Mouse (Mus musculus): ENCODE measurements at regions not wholly inside any gene's neighbourhood (a gene's known extent, or its start where the extent isn't known, plus 50 kb on each side); places are given as distances from the start of the nearest gene placed in this dataset.
"Not testable (repeated sequence)": the region's sequence is repeated elsewhere in the genome, so short reads cannot be mapped to it uniquely, and the experiment has no call there.

DNA sequence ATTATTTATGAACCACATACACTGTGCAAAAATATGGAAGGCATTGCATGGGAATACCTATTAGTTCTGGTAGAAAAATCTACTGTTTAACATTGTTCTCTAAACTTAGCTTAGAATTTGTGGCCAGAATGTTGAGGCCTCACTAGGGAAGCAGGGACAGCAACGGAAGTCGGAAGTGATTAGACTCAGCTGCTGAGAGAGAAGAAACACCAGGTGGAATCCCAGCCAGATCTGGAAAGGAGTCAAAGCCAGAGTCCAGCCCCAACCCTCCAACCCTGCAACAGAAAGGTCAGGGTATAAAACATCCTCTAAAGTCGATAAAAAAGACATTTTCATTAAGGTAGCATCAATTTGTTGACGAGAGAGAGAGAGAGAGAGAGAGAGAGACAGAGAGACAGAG, 258.9 kb downstream of the Pou4f1 start:
- no peak for ATAC-seq (ENCODE audit: poor library complexity, severe bottlenecking)

DNA sequence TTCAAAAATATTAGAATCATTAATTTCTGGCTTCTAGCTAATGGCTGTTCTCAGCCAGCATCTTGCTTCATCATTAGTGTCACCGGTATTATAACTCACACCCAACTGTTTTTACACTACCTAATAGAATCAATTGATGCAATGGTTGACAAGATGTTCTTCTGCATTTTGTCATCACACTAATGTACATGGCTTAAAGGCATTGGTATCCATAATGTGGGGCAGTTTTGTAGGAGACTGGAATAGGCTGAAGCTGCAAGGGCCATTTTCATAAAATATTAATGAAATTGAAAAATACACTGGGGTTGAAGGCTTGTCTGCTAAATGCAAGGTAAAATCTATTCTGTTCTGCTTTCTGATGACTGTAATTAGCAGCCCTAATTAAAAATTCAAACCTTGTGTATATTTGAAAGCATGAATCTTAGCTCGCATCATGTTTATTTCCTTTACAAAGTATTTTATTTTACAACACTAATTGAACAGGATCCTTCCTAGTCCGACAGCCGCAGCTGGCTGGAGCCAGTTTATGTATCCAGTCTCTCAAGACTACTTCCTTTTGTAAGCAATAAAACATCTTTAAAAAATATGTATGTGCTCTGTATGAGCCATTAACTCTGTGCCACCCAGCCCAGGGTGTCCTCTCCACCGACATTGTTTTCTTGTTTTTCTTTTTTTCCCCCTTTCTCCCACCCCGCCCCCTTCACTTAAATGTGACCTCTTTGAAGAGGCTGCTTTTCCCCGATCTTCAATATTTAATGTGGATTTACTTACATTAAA, 259.6 kb downstream of the Pou4f1 start:
- no peak for ATAC-seq (ENCODE audit: poor library complexity, severe bottlenecking)

DNA sequence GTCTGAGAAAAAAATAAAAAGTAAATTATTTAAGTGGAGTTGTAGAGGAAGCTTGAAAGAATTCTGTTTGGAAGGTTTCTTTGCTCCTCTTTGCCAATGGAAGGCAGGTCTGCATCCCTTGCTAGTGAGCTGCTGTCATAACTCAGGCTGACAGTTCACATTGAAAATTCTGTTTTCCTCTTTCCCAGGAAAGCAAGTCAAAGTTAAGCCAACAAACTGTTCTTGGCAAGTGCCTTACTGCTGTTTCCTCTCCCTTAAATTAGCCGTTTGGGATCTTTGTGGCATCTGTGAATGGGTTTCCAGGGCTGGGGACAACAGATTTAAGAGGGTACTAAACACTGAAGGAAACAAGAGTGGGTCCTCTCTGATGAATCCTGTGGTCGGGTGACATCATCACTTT, 261.2 kb downstream of the Pou4f1 start:
- no peak for ATAC-seq (ENCODE audit: poor library complexity, severe bottlenecking)

DNA sequence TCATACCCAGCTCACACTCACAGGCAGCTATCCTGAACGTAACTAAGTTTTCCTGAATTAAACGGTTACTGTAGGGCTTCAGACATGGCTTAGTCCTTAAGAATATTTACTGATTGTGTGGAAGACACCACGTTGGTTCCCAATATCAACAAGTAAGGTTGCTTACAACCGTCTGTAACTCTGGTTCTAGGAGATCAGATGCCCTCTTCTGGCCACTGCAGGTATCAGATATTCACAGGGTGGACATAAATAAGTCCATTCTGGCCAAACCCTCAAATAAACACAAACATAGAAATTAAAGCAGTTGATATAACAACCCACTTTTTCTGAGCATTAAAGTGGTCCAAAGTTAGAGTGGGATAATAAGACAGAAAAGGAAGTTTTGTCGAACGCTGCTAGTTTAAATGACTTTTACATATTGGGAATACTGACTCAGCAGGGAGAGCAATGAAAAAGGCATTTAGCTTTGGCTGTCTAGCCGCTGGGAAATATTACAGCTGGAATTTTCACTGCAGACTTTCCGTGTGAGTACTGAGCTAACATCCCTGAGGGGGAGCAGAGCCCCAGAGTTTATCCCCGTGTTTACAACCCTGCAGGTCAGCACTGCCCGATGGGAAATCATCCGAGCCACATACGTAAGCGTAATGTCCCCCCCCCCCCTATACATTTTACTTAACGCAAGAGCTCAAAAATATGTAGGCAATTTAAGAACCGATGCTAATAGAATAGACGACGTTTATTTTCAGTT, 264.4 kb downstream of the Pou4f1 start:
- ATAC-seq (ENCODE audit: poor library complexity, severe bottlenecking): 0 out of 2 replicates have a peak, but pooled peaks have one; percentile 45

DNA sequence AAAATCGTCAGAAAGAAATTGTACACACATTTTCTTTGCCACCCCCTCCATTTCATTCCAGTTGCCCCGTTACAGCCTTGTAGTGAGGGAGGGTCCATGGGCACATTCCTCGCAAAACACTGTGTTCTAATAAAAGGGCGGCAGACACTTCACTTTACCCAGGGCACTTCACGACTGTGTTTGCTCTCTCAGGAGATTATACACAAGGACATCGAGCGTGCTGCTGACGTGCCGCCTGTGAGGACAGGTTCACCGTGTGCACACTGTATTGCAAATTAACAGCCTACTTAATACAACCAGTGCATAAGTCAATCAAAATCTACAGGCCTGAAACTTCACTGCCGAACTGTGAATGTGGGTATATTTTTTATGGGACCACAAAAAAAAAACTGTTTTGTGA, 274.6 kb downstream of the Pou4f1 start:
- no peak for ATAC-seq (ENCODE audit: poor library complexity, severe bottlenecking)

DNA sequence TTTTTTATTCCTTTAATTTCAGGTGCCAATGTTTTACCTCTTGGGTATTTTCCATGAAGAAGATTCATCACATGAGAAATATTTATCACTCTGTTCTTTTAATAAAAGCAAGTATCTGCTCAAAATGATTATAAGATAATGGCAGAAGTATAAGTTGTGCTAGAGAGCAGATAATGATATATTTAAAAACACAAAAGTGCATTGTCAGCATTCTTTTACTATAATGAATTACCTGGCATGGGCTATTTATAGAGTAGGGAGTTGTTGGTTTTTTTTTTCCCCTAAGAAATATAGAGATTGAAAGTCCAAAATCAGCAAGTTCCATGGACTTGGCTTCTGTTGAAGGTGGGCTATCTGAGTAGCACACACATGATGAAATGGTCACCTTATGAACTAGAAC, 292.7 kb downstream of the Pou4f1 start:
- ATAC-seq (ENCODE audit: poor library complexity, severe bottlenecking): no peak

DNA sequence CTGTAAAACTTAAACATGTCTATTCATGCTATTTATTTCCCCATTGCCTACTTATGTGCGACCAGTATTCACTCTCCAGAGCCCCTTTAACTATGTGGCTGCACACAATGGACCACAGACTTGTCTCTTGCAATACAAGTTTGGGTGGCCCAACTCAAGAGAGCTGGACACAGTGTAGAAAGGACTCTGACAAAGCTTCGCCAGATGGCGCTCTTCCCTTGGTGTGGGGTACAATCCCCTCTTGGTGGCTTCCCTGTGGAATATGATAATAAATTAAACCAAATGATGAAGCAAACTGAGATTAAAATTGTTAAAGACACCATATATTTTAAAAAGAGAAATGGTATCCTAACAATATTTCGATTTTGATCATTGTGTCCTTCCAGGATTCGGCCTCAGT, 302.6 kb upstream of the Ednrb start:
- no peak for ATAC-seq (ENCODE audit: poor library complexity, severe bottlenecking)

DNA sequence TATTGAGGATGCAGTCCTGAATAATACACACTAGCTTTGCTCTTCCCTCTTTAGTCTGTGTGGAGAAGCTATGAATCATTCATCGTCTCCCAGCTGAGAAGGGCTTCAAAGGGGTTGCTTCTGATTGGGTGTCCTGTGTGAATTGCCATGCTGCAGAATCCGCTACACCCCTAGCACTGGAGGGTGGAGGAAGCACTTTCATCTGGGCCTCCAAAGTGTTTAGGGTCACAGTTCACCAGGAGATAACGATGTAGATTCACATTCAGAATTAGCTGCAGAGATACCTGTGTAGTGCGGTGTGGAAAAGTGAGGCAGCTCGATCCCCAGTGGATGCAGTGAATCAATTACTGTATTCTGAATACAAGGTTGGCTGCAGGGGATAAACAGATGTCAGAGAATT, 301.2 kb upstream of the Ednrb start:
- no peak for ATAC-seq (ENCODE audit: poor library complexity, severe bottlenecking)

DNA sequence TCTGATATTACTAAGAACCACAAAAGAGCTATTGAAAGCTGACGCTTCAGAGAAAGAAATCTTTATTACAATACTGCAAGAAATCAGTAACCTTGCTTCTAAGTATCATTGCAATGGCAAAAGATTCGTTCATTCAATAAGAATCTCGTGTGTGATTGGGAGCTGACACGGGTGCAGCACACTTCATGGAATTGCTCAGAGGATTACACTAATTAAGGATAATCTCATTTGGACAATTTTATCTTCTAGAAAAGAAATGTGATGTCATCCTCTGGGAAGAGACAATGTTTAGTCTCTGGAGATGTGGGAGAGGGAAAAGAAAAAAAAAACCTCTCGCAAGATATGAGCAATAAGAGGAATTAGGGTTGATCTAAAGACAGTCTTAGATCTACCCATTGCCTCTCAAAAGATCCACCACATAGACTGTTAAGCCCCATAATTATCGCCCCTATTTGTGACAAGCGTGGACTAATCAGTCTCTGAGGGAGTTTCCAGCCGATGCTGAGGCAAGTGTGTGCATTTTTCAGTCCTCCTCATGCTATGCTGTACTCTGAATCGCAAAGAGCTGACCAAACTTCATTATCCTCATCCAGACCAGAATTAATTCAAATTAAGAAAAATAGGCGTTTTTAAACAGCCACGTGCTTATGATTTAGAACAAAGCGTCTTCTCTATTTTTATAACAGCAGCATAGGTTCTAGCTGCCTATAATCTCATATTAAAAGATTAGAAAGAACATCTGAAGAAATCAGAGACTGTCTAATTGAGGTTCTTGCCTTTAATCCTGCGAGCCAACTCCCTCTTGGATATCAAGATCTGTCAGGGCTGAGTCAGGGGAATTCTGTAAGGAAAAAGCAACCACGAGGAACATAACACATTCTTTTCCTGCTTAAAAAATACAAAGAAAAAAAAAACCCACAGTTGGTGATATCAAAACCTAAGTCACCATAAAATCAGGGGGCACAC, 271.1 kb upstream of the Ednrb start:
- ATAC-seq (ENCODE audit: poor library complexity, severe bottlenecking): no peak

DNA sequence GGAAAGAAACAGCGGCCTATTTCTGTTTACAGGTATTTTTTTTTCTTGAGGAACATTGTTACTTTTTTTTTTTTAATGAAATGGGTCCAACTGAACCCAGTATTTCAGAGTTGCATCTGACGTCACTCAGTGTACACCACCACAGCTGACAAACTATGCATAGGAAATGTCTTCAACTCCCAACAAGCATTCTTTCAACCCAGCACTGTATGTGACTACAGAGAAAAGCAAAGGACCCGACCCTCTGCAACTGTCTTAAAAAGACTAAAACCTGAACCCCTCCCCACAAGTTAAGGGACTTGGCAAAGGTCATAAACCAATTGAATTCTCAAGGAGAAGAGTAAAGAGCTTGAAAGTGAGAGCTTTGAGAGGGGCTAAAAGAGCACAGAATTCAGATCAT, 270.0 kb upstream of the Ednrb start:
- ATAC-seq (ENCODE audit: poor library complexity, severe bottlenecking): no peak

DNA sequence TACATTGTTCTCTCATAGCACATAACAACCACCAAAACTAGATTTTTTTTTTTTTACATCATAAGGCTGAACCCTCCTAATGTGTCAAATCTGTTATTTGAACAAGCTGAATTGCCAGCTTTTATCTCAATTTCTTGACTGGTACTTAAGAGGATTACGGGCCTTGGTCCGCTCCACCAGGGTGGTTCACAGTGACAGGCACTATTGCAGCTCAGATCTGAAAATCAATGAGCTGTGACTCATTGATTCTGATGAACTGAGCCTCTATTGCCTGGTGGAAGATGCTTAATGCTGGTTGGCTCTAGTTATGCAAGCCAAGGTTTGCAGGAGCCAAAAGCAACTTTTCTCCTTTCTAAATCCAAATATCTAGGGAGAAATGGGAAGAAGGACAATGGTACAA, 269.2 kb upstream of the Ednrb start:
- ATAC-seq (ENCODE audit: poor library complexity, severe bottlenecking): no peak

DNA sequence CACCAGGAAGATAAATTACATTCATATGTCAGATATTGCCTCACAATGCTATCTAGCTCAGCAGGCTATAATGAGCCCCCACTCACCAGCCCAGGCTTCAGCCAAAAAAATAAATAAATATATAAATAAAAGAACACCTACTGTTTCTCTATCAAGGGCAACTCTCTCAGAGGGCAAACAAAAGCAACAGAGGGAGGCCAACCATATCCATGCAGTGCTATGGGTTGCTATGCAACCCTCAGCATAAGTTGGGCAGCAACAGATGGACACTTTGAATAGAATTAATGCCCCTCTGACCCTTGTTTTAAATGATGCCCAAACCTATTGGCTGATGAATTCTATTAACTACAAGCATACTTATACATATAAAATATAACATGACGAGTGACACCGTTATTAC, 242.2 kb upstream of the Ednrb start:
- ATAC-seq (ENCODE audit: poor library complexity, severe bottlenecking): no peak

DNA sequence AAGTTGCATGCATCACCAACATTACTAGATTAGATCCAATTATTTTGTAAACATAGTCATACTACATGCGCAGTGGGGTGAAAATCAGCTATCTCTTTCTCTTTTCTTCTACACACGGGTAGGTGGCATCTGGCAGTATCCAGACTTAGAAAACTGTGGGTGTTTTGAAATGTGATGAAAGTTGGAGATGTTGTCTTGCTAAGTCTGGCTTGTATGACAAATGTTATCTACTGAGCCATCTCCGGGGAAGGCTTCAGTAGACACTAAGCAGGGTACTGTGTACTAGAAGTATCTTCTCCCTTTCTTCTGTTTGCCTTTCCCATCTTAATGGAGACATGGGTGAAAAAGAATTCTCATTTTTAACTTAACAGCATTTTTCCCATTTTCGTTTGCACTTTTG, 220.0 kb upstream of the Ednrb start:
- not testable (repeated sequence) for ATAC-seq (ENCODE audit: poor library complexity, severe bottlenecking)

DNA sequence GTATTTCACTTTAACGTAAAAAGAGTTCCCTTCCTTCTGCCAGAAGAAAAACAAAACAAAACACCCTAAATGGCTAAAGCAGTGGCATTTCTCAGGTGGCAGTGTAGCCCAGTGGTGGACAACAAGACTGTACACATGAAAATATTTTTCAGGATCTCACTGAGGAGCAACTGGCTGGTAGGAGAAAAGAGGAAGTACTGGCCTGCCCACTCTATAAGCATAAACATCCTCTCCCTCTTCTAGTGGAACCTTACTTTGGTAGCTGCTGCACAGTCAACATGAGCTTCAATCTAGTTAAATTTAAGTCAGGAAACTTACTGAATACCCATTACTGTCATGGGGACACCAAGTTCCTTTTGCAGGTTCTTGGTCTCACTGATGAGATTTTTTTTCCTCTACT, 209.5 kb upstream of the Ednrb start:
- 0 out of 2 replicates have a peak, but pooled peaks have one; percentile 40 for ATAC-seq (ENCODE audit: poor library complexity, severe bottlenecking)

DNA sequence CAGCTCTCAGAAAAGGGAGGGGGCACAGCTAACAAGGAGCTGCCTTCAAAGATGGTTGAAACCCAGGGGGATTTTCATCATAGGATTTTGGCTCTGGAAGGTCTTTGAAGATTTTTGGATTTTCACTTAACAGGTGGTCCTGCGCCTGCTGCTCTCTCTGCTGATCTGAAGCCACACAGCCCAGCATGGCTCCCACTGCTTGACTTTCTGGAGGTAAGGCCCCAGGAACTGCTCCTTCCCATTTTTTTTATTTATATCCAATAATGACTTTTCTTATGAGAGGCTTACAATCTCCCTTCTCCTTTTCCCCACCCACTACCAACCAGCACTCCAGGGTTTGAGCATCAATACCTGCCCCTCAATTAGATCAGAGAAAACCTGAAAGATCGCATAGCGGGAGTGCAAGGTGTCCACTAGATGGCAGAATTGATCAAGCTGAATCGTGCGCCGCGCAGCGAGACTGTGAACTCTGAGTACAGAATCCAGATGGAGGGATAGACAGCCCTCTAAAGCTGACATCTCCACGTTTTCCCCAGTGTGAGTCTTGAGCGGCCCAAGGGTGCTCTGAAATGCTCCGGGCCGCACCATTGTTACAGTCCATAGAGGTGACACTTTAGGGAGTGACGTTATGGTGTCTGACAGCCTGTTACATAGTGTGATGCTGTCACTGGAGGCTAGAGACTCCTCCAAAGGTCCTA, 194.6 kb upstream of the Ednrb start:
- ATAC-seq (ENCODE audit: poor library complexity, severe bottlenecking): peak; percentile 94

DNA sequence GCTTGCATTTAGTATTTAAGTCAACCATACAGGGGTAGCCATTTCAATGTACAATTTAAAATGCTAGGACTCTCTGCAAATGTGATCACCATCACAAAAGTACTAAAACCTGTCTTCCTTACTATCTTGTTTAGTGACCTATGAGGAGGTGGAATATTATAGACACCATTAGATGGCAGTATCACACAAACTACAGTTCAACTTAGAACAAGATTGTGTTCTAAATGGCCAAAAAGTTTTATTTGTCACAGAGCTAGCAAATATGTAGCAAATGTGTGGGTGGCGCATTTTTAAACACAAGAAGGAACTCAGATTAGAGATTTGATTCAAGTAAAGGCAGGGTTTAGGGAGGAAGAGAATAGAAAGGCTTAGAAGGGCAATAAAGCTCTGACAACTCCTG, 189.4 kb upstream of the Ednrb start:
- 0 out of 2 replicates have a peak, but pooled peaks have one; percentile 41 for ATAC-seq (ENCODE audit: poor library complexity, severe bottlenecking)

DNA sequence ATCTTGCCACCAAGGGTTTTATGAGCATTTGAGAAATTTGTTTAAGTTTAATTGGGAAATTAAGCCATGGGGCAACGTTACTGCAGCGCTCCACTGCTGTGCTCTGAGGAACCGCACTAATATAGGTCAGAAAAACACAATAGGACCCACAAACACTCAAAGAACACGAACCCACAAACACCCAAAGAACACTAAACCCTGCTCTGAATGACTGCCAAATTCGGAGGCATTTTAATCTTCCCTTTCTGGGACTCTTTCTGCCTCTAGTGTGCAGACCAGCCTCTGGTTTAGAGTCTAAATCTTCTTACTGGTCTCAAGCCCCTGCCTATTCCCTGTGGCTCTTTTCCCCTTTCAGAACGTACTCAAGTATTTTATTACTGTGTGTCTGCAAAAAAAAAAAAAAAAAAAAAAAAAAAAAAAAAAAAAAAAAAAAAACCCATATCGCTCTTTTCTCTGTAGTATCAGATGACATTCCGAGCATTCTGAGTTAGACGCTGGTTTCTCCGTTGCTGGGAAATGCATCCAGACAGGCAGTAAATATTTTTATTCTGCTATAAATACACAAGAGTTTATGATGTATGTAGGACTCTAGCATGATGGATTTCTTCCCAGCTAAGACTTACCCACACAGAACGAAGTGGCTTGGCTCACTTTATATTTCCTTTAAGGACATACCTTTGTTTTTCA, 186.7 kb upstream of the Ednrb start:
- no peak for ATAC-seq (ENCODE audit: poor library complexity, severe bottlenecking)

DNA sequence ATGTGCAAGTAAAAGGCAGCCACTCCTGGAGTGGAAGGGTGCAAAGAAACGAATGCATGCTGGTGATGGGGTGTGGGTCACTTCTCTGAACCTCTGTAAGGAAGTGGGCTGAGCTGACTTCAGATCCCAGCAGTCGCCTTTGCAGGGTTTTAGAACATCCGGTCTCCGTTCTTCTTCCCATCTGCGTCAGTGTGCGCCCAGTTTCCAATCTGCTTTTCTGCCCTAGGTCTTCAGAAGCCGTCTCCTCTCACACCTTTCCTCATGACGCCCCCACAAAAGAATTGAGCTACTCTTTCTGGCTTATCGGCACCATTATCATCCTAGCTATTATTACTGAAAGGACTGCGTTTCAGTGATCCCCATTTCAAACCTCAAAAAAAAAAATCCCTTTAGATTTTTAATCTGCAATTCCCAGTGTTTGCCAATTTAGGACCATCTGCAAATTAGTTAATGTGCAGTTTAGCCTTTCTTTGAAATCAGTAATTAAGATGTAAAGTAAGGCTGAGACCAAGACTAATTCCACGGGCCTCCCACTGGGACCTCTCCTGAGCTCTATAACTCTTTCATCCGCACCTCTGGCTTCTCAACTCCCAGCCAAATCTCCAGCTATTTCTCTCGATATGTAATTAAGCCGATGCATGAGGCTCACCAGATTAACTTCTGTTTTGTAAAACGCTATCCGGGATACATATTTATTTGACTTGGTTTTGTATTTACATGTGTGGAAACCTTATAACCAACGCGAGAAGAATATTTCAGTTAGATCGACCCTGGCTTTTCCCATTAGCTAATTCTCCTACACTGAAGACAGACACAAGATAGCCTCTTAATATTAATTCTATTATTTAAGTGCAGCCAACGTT, 185.7 kb upstream of the Ednrb start:
- ATAC-seq (ENCODE audit: poor library complexity, severe bottlenecking): peak; percentile 48

DNA sequence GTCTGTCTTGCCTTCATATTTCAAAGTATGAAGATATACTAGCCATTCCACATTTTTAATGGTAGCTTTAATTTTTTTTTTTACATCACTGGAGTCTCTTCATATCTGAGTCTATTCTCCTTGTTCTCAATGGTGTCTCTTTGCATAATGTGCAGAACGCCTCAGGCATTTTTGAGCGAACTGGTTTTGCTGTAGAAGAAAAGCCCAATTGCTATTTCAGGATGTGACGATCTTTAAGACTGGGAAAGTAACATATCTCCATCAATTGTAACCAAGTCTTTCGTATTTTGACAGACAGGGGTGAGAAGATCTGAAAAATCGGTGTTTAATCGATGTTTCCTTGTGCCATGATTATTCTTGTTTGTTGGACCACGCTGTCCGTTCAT, 183.7 kb upstream of the Ednrb start:
- ATAC-seq (ENCODE audit: poor library complexity, severe bottlenecking): no peak

All from megakaryocyte, adult 5-6 weeks (primary cell).